Mouse (Mus musculus) layer of hippocampus, adult 9-11 months (tissue): ENCODE results near the gene Smcr8.

ENCODE experiments used
- DNase-seq: peaks from one replicate; pipeline ENCODE4 v3.0.0; 2022

Smcr8 gene

GRCm38 (mm10) chr11:60776829-60777740, at the start of gene Smcr8, which contains the start of gene Top3a:
Gene Smcr8, plus strand, starts transcription at chr11:60777524.
Gene Top3a, minus strand, starts transcription at chr11:60777365.
- DNase-seq: peak; percentile 92

GRCm38 (mm10) chr11:60728260-60728761, 49.0 kb upstream of the Smcr8 start, which contains the start of gene Mief2:
Gene Mief2, plus strand, starts transcription at chr11:60728398.
- DNase-seq: peak; percentile 96

GRCm38 (mm10) chr11:60729217-60729641, 48.1 kb upstream of the Smcr8 start:
- DNase-seq: no peak

- no peak for DNase-seq
Measured at GRCm38 (mm10) chr11:60730169-60730568, 47.2 kb upstream of the Smcr8 start.

- DNase-seq: no peak
Measured at GRCm38 (mm10) chr11:60731251-60731650, 46.1 kb upstream of the Smcr8 start.

GRCm38 (mm10) chr11:60734206-60734605, 43.1 kb upstream of the Smcr8 start:
- no peak for DNase-seq

- no peak for DNase-seq
Measured at GRCm38 (mm10) chr11:60735191-60735590, 42.1 kb upstream of the Smcr8 start.

GRCm38 (mm10) chr11:60736491-60736890, 40.8 kb upstream of the Smcr8 start:
- no peak for DNase-seq

- no peak for DNase-seq
Measured at GRCm38 (mm10) chr11:60737450-60737849, 39.9 kb upstream of the Smcr8 start.

GRCm38 (mm10) chr11:60740321-60740720, 37.0 kb upstream of the Smcr8 start:
- DNase-seq: no peak

GRCm38 (mm10) chr11:60755570-60755969, 21.8 kb upstream of the Smcr8 start:
- DNase-seq: no peak

- peak; percentile 69 for DNase-seq
Measured at GRCm38 (mm10) chr11:60761681-60762080, 15.6 kb upstream of the Smcr8 start.

GRCm38 (mm10) chr11:60766969-60767368, 10.4 kb upstream of the Smcr8 start:
- no peak for DNase-seq

- no peak for DNase-seq
Measured at GRCm38 (mm10) chr11:60769322-60769721, 8.0 kb upstream of the Smcr8 start.

GRCm38 (mm10) chr11:60770776-60771175, 6.5 kb upstream of the Smcr8 start:
- DNase-seq: no peak

GRCm38 (mm10) chr11:60772161-60772560, 5.2 kb upstream of the Smcr8 start:
- no peak for DNase-seq

GRCm38 (mm10) chr11:60774158-60774689, 3.1 kb upstream of the Smcr8 start:
- no peak for DNase-seq

GRCm38 (mm10) chr11:60774841-60775240, 2.5 kb upstream of the Smcr8 start:
- no peak for DNase-seq

GRCm38 (mm10) chr11:60775578-60775977, 1.7 kb upstream of the Smcr8 start:
- DNase-seq: no peak

- no peak for DNase-seq
Measured at GRCm38 (mm10) chr11:60776107-60776828, 1.1 kb upstream of the Smcr8 start.

GRCm38 (mm10) chr11:60777801-60778370, 562 bp downstream of the Smcr8 start:
- no peak for DNase-seq

GRCm38 (mm10) chr11:60779673-60780189, 2.4 kb downstream of the Smcr8 start:
- DNase-seq: no peak
